Mouse (Mus musculus) spleen, adult 2 months (tissue): Measurements from ENCODE around the gene Prkg1. TPM values are rescaled to one million over a fixed set of nuclear protein-coding genes. Genes with fewer than 3 reads are reported as not detected.

Source experiments
- DNase-seq, 2 experiments: peaks; one replicate each; pipeline versions ENCODE4 v3.0.0 to v3.0.0-alpha.2; 2012 to 2021; ENCODE audit warnings: low spot score in 2 of 2, low read depth in 1 of 2
- H3K27ac ChIP-seq: fragments of 200-500 bp; 2 replicates; pipeline ENCODE4 v1.5.1; 2012; ENCODE audit warnings: low read length, inconsistent platforms; ENCODE audit not compliant: insufficient read depth
- H3K27me3 ChIP-seq: fragments of 200-500 bp; 2 replicates; pipeline ENCODE4 v1.6.1; 2012; ENCODE audit warnings: mild to moderate bottlenecking, moderate library complexity, low read length, inconsistent platforms; ENCODE audit not compliant: control insufficient read depth, insufficient read depth
- H3K36me3 ChIP-seq: fragments of 200-500 bp; 2 replicates; pipeline ENCODE4 v1.6.1; 2012; ENCODE audit warnings: mild to moderate bottlenecking, low read length, inconsistent platforms; ENCODE audit not compliant: control insufficient read depth, insufficient read depth
- H3K4me1 ChIP-seq: fragments of 200-500 bp; 2 replicates; pipeline ENCODE4 v1.6.1; 2011; ENCODE audit warnings: inconsistent platforms; ENCODE audit not compliant: control insufficient read depth, insufficient read depth, insufficient read length
- H3K4me3 ChIP-seq: fragments of 200-500 bp; 2 replicates; pipeline ENCODE4 v1.5.1; 2011; ENCODE audit warnings: mild to moderate bottlenecking, inconsistent platforms; ENCODE audit not compliant: insufficient read depth, insufficient read length; ENCODE audit errors: extremely low read depth
- CTCF ChIP-seq: fragments of 200-500 bp; IDR thresholded peaks from 2 replicates; pipeline ENCODE4 v1.5.1; 2011; ENCODE audit warnings: mild to moderate bottlenecking, inconsistent platforms; ENCODE audit not compliant: insufficient read depth, insufficient read length, insufficient replicate concordance; ENCODE audit errors: extremely low read depth
- POLR2A ChIP-seq: fragments of 200-500 bp; IDR thresholded peaks from 2 replicates; pipeline ENCODE4 v1.6.1; 2011; ENCODE audit warnings: low read depth, low read length, inconsistent platforms
- WGBS: fragments of 180-500 bp; shearing (Covaris S2); methylation state at CpG from one replicate; pipeline ENCODE4 v1.1.7; 2018; 5-methylcytosine and 5-hydroxymethylcytosine counted together
- polyA plus RNA-seq: library from polyadenylated mRNA; depleted of rRNA; stranded (reverse); fragments of >200 nt; gene quantifications from 2 replicates; pipeline ENCODE4 v1.2.3, GENCODE M21; 2012

Prkg1 gene
- polyA plus RNA-seq, 1 experiment = 0.33 TPM

- TF ChIP-seq CTCF (no peak), POLR2A (no peak)
- Histone ChIP-seq H3K27me3 (no peaks in the 10 kb centered on the region), H3K4me1 (no peaks in the 10 kb centered on the region), H3K4me3 (no peak overlapping the region), H3K27ac (no peak overlapping the region), H3K36me3 (no peaks in the 10 kb centered on the region)
- no peak for DNase-seq
- WGBS = 87% methylated on average over 1 of the region's 1 CpGs
These were observed 996.5 kb downstream of the Prkg1 start for GRCm38 (mm10) chr19:30768316-30768715.

- H3K4me3 ChIP-seq = no peak overlapping the region
These were observed 1020.4 kb downstream of the Prkg1 start for GRCm38 (mm10) chr19:30744426-30744825.

GRCm38 (mm10) chr19:30699130-30699529 is 1065.7 kb downstream of the Prkg1 start:
- Histone ChIP-seq H3K27ac (no peak overlapping the region), H3K27me3 (no peaks in the 10 kb centered on the region), H3K36me3 (no peaks in the 10 kb centered on the region), H3K4me1 (no peaks in the 10 kb centered on the region), H3K4me3 (no peak overlapping the region)
- TF ChIP-seq POLR2A (no peak), CTCF (no peak)
- no peak for DNase-seq
- WGBS = 91% methylated on average over 5 of the region's 5 CpGs

More at GRCm38 (mm10) chr19:30744426-30744825, 1020.4 kb downstream of the Prkg1 start:
- no peaks in the 10 kb centered on the region for H3K36me3 ChIP-seq
- H3K27ac ChIP-seq = no peak overlapping the region
- no peak for DNase-seq
- TF ChIP-seq CTCF (no peak), POLR2A (no peak)
- no peaks in the 10 kb centered on the region for H3K4me1 ChIP-seq
- no peaks in the 10 kb centered on the region for H3K27me3 ChIP-seq

GRCm38 (mm10) chr19:30691258-30691657 is 1073.6 kb downstream of the Prkg1 start:
- no peak overlapping the region for H3K27ac ChIP-seq
- 98% methylated on average over 2 of the region's 2 CpGs for WGBS
- H3K4me1 ChIP-seq = no peaks in the 10 kb centered on the region
- no peaks in the 10 kb centered on the region for H3K36me3 ChIP-seq
- no peak for TF ChIP-seq POLR2A
- no peak for TF ChIP-seq CTCF
- no peak for DNase-seq
- no peak overlapping the region for H3K4me3 ChIP-seq
- no peaks in the 10 kb centered on the region for H3K27me3 ChIP-seq

GRCm38 (mm10) chr19:30690691-30691090 is 1074.1 kb downstream of the Prkg1 start:
- no peaks in the 10 kb centered on the region for H3K27me3 ChIP-seq
- TF ChIP-seq POLR2A (no peak), CTCF (no peak)
- no peak for DNase-seq
- no peaks in the 10 kb centered on the region for H3K36me3 ChIP-seq
- no peak overlapping the region for H3K27ac ChIP-seq
- H3K4me3 ChIP-seq = no peak overlapping the region
- H3K4me1 ChIP-seq = no peaks in the 10 kb centered on the region
- 90% methylated on average over 6 of the region's 6 CpGs for WGBS

GRCm38 (mm10) chr19:30687942-30688341 is 1076.9 kb downstream of the Prkg1 start:
- no peak for TF ChIP-seq POLR2A
- no peak for TF ChIP-seq CTCF
- no peak overlapping the region for H3K4me3 ChIP-seq
- 91% methylated on average over 6 of the region's 6 CpGs for WGBS

GRCm38 (mm10) chr19:30676308-30676707 is 1088.5 kb downstream of the Prkg1 start:
- no peak for TF ChIP-seq CTCF
- no peak for TF ChIP-seq POLR2A
- no peaks in the 10 kb centered on the region for H3K36me3 ChIP-seq
- no peak overlapping the region for H3K4me3 ChIP-seq
- 90% methylated on average over 8 of the region's 8 CpGs for WGBS
- H3K4me1 ChIP-seq = no peaks in the 10 kb centered on the region
- H3K27me3 ChIP-seq = no peaks in the 10 kb centered on the region
- no peak overlapping the region for H3K27ac ChIP-seq
- no peak for DNase-seq

More at GRCm38 (mm10) chr19:30687942-30688341, 1076.9 kb downstream of the Prkg1 start:
- no peak for DNase-seq
- H3K36me3 ChIP-seq = no peaks in the 10 kb centered on the region
- H3K27ac ChIP-seq = no peak overlapping the region
- H3K27me3 ChIP-seq = no peaks in the 10 kb centered on the region
- H3K4me1 ChIP-seq = no peaks in the 10 kb centered on the region
